Mouse (Mus musculus): ENCODE data around the gene Ugt1a5. TPM values are rescaled to one million over a fixed set of nuclear protein-coding genes. Genes with fewer than 3 reads are reported as not detected.
"Not testable (repeated sequence)": the region's sequence is repeated elsewhere in the genome, so short reads cannot be mapped to it uniquely, and the experiment has no call there.

Ugt1a5 gene
- polyA plus RNA-seq (2012; rRNA removed) (0.11 and 0.15 TPM in 2 replicates), polyA plus RNA-seq (2014; fragmentation: Nextera tagmentation; extraction: Ambion mirVana) (not detected in 2 replicates)

DNA sequence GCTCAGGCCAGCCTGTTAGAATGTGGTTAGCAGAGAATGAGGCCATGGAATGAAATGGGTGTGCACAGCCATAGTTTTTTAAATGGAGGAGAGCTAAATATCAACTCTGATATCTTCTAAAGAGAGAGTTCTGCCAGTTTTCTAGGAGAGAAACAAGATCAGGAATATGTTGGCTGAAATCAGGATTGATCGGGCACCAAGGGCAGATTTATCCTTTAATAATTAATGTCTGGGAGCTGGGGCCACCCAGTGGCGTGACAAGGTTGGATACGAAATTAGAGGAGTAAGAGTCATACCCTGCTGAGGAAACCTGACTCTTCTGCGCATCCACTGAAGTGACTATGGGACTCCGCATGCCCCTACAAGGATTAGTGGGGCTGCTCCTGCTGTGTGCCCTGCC, at the start of gene Ugt1a5:
Gene Ugt1a5 (plus strand): TSS at position 302 of the 400 bp plus-strand sequence.
- Histone ChIP-seq H3K4me3 (ENCODE audit: insufficient read depth in 1 of 2, low read depth in 2 of 2, low read length in 2 of 2) (no peak within 1 kb of the TSS), H3K9ac (replicated peaks) (no peak within 1 kb of the TSS), H3K27ac (no peak within 1 kb of the TSS), H3K4me1 (replicated peaks; ENCODE audit: control insufficient read depth in 2 of 2, insufficient read depth in 2 of 2, low read length in 1 of 2) (no peaks in the 10 kb centered on the region), H3K27me3 (ENCODE audit: control insufficient read depth, insufficient read depth, low read length) (no peaks in the 10 kb centered on the region), H3K9me3 (ENCODE audit: control insufficient read depth, low read length) (no peaks in the 10 kb centered on the region), H3K4me2 (ENCODE audit: low read depth) (no peak within 1 kb of the TSS), H3K36me3 (replicated peaks; ENCODE audit: control insufficient read depth, insufficient read depth, low read depth) (no peaks in the 10 kb centered on the region)
- DNase-seq (ENCODE audit: low read depth in 3 of 3, low spot score in 3 of 3) (no peak), ATAC-seq (ENCODE audit: insufficient read depth) (no peak)
- 66% methylated on average over 5 of the region's 5 CpGs for WGBS (ENCODE audit: insufficient replicate concordance)
- TF ChIP-seq EP300 (IDR thresholded peaks at IDR 0.05; ENCODE audit: low read depth) = no peak
- TF ChIP-seq CTCF (IDR thresholded peaks at IDR 0.05; ENCODE audit: low read depth) = no peak

DNA sequence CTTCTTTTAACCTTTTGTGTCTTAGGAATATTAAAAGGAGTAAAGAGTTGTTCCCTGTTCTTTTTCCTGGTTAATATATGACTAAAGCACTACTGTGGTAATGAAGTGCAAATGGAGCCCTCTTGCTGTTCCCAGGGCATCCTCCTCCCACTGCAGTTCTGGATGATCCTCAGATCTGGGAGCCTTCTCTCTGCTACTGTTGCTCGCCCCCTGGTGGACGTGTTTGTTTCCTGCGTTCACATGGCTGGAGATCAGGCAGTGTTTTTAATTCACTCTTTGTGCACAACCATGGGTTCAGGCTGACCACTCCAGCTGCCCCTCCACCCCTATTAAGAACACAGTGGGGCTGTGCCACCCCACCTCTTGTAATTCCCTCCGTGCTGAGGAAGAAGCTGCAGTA, 45.3 kb upstream of the Ugt1a5 start:
- TF ChIP-seq CTCF (IDR thresholded peaks at IDR 0.05; ENCODE audit: low read depth) = peak; percentile 62
- ATAC-seq (ENCODE audit: insufficient read depth); H3K4me2 ChIP-seq (ENCODE audit: low read depth); H3K9me3 ChIP-seq (ENCODE audit: control insufficient read depth, low read length); H3K36me3 ChIP-seq (replicated peaks; ENCODE audit: control insufficient read depth, insufficient read depth, low read depth); H3K4me1 ChIP-seq (replicated peaks; ENCODE audit: control insufficient read depth in 2 of 2, insufficient read depth in 2 of 2, low read length in 1 of 2); H3K4me3 ChIP-seq (ENCODE audit: insufficient read depth in 1 of 2, low read depth in 2 of 2, low read length in 2 of 2); DNase-seq (ENCODE audit: low read depth in 3 of 3, low spot score in 3 of 3); H3K27me3 ChIP-seq (ENCODE audit: control insufficient read depth, insufficient read depth, low read length); H3K9ac ChIP-seq (replicated peaks); H3K27ac ChIP-seq: not testable (repeated sequence)
- 9% methylated on average over 4 of the region's 4 CpGs for WGBS (ENCODE audit: insufficient replicate concordance)

DNA sequence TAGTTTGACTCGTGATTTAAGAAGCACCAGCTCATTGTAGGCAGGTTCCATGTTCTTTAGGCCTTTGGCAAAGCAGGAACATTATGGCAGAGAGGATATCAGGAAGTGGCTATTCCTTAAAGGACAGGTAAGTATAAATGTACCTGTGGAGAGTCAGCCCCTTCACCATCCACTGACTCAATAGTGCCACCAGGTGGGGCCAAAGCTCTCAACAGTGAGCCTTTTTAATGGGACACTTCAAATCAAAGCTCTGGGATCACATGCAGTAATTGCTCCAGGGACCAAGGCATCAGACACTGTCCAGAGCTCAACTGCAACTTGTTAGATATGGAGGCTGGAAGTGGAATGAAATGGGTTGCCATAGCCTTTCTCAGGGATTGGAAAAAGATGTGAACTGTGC, 44.3 kb upstream of the Ugt1a5 start:
- H3K27me3 ChIP-seq (ENCODE audit: control insufficient read depth, insufficient read depth, low read length); H3K36me3 ChIP-seq (replicated peaks; ENCODE audit: control insufficient read depth, insufficient read depth, low read depth); H3K4me2 ChIP-seq (ENCODE audit: low read depth); H3K27ac ChIP-seq; H3K9ac ChIP-seq (replicated peaks); DNase-seq (ENCODE audit: low read depth in 3 of 3, low spot score in 3 of 3); H3K4me3 ChIP-seq (ENCODE audit: insufficient read depth in 1 of 2, low read depth in 2 of 2, low read length in 2 of 2); H3K4me1 ChIP-seq (replicated peaks; ENCODE audit: control insufficient read depth in 2 of 2, insufficient read depth in 2 of 2, low read length in 1 of 2); H3K9me3 ChIP-seq (ENCODE audit: control insufficient read depth, low read length); ATAC-seq (ENCODE audit: insufficient read depth): not testable (repeated sequence)
- no CpG with 5 or more reads among the region's 1 CpGs for WGBS (ENCODE audit: insufficient replicate concordance)
- TF ChIP-seq CTCF (IDR thresholded peaks at IDR 0.05; ENCODE audit: low read depth) = peak; percentile 33; the same call in 1 of the 2 replicates

DNA sequence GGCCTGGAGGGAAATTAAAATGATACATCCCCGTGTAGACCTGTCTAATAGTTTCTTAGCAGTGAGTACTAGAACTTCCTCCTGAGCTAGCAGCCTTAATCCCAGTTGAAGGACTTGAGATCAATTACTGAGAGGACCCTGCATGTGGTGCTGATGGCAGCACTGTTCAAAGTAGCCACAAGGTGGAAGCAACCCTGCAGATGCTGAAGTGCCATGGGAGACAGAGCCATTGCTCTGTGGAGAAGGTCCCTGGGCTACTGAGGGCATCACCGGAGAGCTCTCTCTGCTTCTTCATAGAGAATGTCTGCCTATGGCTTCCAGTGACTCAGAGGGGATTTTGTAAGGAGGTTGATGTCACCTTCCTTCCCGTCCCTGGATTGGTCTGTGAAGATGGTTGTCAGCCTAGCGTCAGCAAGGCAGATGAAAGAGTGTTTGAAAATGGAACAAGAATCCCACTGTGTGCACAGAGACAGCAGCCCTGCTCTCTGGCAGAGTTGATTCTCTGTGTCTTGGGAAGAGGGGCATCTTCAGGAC, 39.9 kb upstream of the Ugt1a5 start:
- H3K27me3 ChIP-seq (ENCODE audit: control insufficient read depth, insufficient read depth, low read length); H3K9ac ChIP-seq (replicated peaks); DNase-seq (ENCODE audit: low read depth in 3 of 3, low spot score in 3 of 3); ATAC-seq (ENCODE audit: insufficient read depth); H3K27ac ChIP-seq; H3K9me3 ChIP-seq (ENCODE audit: control insufficient read depth, low read length); H3K4me2 ChIP-seq (ENCODE audit: low read depth); H3K4me3 ChIP-seq (ENCODE audit: insufficient read depth in 1 of 2, low read depth in 2 of 2, low read length in 2 of 2); H3K4me1 ChIP-seq (replicated peaks; ENCODE audit: control insufficient read depth in 2 of 2, insufficient read depth in 2 of 2, low read length in 1 of 2); H3K36me3 ChIP-seq (replicated peaks; ENCODE audit: control insufficient read depth, insufficient read depth, low read depth): not testable (repeated sequence)
- TF ChIP-seq CTCF (IDR thresholded peaks at IDR 0.05; ENCODE audit: low read depth) = peak; percentile 31; the same call in 1 of the 2 replicates
- WGBS (ENCODE audit: insufficient replicate concordance) = 59% methylated on average over 4 of the region's 4 CpGs

DNA sequence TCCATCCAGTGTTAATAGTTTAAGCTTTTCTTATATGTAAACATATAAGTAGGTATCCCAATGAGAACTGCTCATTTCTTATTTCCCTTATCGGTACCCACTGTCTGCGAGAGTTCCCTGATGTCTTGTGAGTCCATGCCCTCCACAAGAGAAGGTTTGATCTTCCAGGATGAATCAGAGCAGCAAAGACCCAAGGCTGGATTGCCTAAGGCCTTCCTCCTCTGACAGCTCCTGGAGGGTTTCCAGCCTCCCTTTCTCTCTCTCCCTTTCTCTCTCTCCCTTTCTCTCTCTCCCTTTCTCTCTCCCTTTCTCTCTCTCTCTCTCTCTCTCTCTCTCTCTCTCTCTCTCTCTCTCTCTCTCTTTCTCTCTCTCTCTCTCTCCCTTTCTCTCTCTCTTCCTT, 36.7 kb upstream of the Ugt1a5 start:
- not testable (repeated sequence) for H3K9ac ChIP-seq (replicated peaks); H3K27ac ChIP-seq; H3K4me3 ChIP-seq (ENCODE audit: insufficient read depth in 1 of 2, low read depth in 2 of 2, low read length in 2 of 2); DNase-seq (ENCODE audit: low read depth in 3 of 3, low spot score in 3 of 3); H3K4me2 ChIP-seq (ENCODE audit: low read depth); ATAC-seq (ENCODE audit: insufficient read depth); H3K4me1 ChIP-seq (replicated peaks; ENCODE audit: control insufficient read depth in 2 of 2, insufficient read depth in 2 of 2, low read length in 1 of 2); H3K27me3 ChIP-seq (ENCODE audit: control insufficient read depth, insufficient read depth, low read length); H3K36me3 ChIP-seq (replicated peaks; ENCODE audit: control insufficient read depth, insufficient read depth, low read depth); H3K9me3 ChIP-seq (ENCODE audit: control insufficient read depth, low read length)
- 64% methylated on average over 2 of the region's 2 CpGs for whole genome bisulfite sequencing (ENCODE audit: insufficient replicate concordance)

DNA sequence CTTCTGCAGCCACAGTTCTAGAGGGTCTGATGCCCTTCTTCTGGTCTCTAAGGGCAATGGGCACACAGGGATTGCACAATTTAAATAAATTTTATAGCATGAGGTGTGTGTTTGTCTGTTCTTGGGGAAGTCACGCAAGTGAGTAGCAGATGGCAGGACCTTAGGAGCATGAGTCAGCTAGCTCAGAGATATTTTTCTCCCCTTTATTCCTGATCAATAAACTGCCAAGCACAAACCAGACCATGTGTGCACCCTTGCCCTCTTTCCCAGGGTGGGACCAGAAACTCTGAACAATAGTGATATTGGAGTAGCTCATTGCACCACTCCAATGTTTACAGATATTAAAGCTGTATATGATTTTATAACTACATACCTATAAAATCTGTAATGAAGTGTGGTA, 35.6 kb upstream of the Ugt1a5 start:
- DNase-seq (ENCODE audit: low read depth in 3 of 3, low spot score in 3 of 3); H3K9ac ChIP-seq (replicated peaks); H3K9me3 ChIP-seq (ENCODE audit: control insufficient read depth, low read length); H3K4me1 ChIP-seq (replicated peaks; ENCODE audit: control insufficient read depth in 2 of 2, insufficient read depth in 2 of 2, low read length in 1 of 2); H3K36me3 ChIP-seq (replicated peaks; ENCODE audit: control insufficient read depth, insufficient read depth, low read depth); H3K27me3 ChIP-seq (ENCODE audit: control insufficient read depth, insufficient read depth, low read length); H3K4me3 ChIP-seq (ENCODE audit: insufficient read depth in 1 of 2, low read depth in 2 of 2, low read length in 2 of 2); H3K27ac ChIP-seq; ATAC-seq (ENCODE audit: insufficient read depth); H3K4me2 ChIP-seq (ENCODE audit: low read depth): not testable (repeated sequence)
- WGBS (ENCODE audit: insufficient replicate concordance) = 79% methylated on average over 1 of the region's 1 CpGs

All from liver, embryonic 14.5 days (tissue).